Mouse (Mus musculus) kidney, adult 2 months (tissue): Measurements from ENCODE around the gene Ets2. TPM values are rescaled to one million over a fixed set of nuclear protein-coding genes. Genes with fewer than 3 reads are reported as not detected.

Experiments
- DNase-seq: peaks from one replicate; pipeline ENCODE4 v3.0.0; 2021
- H3K27ac ChIP-seq: fragments of 200-500 bp; 2 replicates; pipeline ENCODE4 v1.5.1; 2012; ENCODE audit warnings: low read depth, low read length, control low read depth, inconsistent platforms; ENCODE audit not compliant: insufficient read depth
- H3K27me3 ChIP-seq: fragments of 200-500 bp; replicated peaks from 2 replicates; pipeline ENCODE4 v1.6.1; 2012; ENCODE audit warnings: mild to moderate bottlenecking, moderate library complexity, low read length, inconsistent platforms; ENCODE audit not compliant: control insufficient read depth, insufficient read depth
- H3K36me3 ChIP-seq: fragments of 200-500 bp; 2 replicates; pipeline ENCODE4 v1.6.1; 2012; ENCODE audit warnings: mild to moderate bottlenecking, moderate library complexity, low read length, inconsistent platforms; ENCODE audit not compliant: control insufficient read depth, insufficient read depth
- H3K4me1 ChIP-seq: fragments of 200-500 bp; 2 replicates; pipeline ENCODE4 v1.6.1; 2011; ENCODE audit warnings: low read length; ENCODE audit not compliant: control insufficient read depth, insufficient read depth
- H3K4me3 ChIP-seq: fragments of 200-500 bp; 2 replicates; pipeline ENCODE4 v1.5.1; 2011; ENCODE audit warnings: mild to moderate bottlenecking, low read depth, low read length, control low read depth; ENCODE audit not compliant: insufficient read depth
- CTCF ChIP-seq: fragments of 200-500 bp; conservative IDR thresholded peaks from 2 replicates; pipeline ENCODE4 v1.5.1; 2011; ENCODE audit warnings: low read depth, mild to moderate bottlenecking, control low read depth, low read length, moderate library complexity, mixed read lengths; ENCODE audit not compliant: insufficient read depth, insufficient read length
- POLR2A ChIP-seq: fragments of 200-500 bp; IDR thresholded peaks from one replicate; pipeline ENCODE4 v1.6.1; 2011; ENCODE audit warnings: low read depth, low read length, control low read depth
- WGBS: fragments of 180-500 bp; shearing (Covaris S2); methylation state at CpG from one replicate; pipeline ENCODE4 v1.1.7; 2018; 5-methylcytosine and 5-hydroxymethylcytosine counted together
- polyA plus RNA-seq: library from polyadenylated mRNA; depleted of rRNA; stranded (reverse); fragments of >200 nt; gene quantifications from 2 replicates; pipeline ENCODE4 v1.2.3, GENCODE M21; 2012; rRNA removed

The Ets2 gene
- polyA plus RNA-seq, 1 experiment: 33.8 TPM

DNA sequence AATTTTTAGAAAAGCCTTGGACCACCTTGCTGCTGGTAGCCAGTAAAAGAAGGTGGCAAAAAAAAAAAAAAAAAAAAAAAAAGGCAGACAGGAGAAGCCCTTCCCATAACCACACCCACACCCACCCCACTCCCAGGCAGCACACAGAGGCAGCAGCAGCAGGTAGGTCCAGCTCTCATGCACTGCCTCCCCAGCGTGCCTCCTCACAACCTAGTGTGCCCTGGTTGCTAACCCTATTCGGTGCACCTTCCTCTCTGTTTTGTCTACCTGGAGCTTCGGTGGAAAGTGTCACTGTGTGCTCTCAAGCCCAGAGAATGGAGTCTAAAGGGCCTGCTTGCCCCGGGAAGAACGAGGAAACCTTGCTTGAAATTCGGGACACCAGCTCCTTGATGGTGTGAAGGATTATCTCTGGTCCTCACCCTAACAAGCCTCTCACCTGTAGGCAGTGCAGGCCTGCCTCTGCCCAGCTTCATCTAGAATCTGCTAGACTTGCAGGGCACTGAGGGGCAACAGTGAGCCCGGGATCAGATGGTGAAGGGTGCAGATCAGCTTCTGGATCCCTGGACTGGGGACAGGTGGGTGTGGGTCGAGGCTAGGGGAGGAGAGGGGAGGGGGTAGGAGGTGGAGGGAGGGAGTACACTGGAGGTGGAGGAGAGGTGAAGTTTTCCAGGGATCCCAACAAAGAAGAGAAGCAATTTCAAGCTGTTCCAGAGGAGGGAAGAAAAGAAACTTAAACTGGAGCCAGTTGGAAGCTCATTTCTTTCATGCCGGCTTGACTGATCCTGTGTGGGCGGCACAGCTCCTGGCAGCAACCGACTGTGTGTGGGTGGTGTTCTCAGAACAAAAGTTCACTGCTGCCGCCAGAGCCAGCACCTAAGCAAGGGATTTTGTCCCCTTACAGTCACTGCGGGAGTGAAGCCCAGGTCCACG, 67.5 kb downstream of the Ets2 start:
- DNase-seq: no peak
- Histone ChIP-seq H3K4me3 (no peak overlapping the region), H3K4me1 (no peaks in the 10 kb centered on the region), H3K36me3 (no peaks in the 10 kb centered on the region), H3K27me3 (no peaks in the 10 kb centered on the region), H3K27ac (no peak overlapping the region)
- TF ChIP-seq CTCF: no peak
- no peak for TF ChIP-seq POLR2A
- 26% methylated on average over 14 of the region's 14 CpGs for WGBS

DNA sequence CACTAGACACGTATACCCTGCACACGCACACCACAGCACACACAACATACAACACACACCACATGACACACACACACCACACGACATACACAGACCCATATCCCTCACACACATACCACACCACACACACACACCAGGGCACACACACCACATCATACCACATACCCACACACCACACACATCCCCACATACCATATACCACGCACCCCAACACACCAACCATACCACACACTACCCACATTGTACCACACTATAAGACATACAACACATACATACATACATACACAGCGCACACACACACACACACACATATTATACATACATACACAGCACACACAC, 68.1 kb downstream of the Ets2 start:
- no peak overlapping the region for H3K4me3 ChIP-seq
- H3K36me3 ChIP-seq: no peaks in the 10 kb centered on the region
- DNase-seq: no peak
- TF ChIP-seq POLR2A: no peak
- TF ChIP-seq CTCF: no peak
- H3K27me3 ChIP-seq: no peaks in the 10 kb centered on the region
- no peaks in the 10 kb centered on the region for H3K4me1 ChIP-seq
- 73% methylated on average over 5 of the region's 5 CpGs for WGBS
- H3K27ac ChIP-seq: no peak overlapping the region

- Histone ChIP-seq H3K36me3 (no peaks in the 10 kb centered on the region), H3K4me3 (no peak overlapping the region), H3K27me3 (no peaks in the 10 kb centered on the region), H3K27ac (no peak overlapping the region), H3K4me1 (no peaks in the 10 kb centered on the region)
- TF ChIP-seq POLR2A (no peak), CTCF (no peak)
- DNase-seq: no peak
These were observed 68.5 kb downstream of the Ets2 start for GRCm38 (mm10) chr16:95770402-95770801.

Other genes starting within 250 kb of the Ets2 start
- gene Erg, start 115.5 kb upstream of the Ets2 start, polyA plus RNA-seq: 15.3 and 20.0 TPM in 2 replicates